Mouse (Mus musculus): Measurements from ENCODE around the gene Defa23. TPM values are rescaled to one million over a fixed set of nuclear protein-coding genes. Genes with fewer than 3 reads are reported as not detected.
"Not testable (repeated sequence)": the region's sequence is repeated elsewhere in the genome, so short reads cannot be mapped to it uniquely, and the experiment has no call there.

Gene Defa23
- not detected in 2 replicates for total RNA-seq (2021)
- long read RNA-seq: 0 reads

DNA sequence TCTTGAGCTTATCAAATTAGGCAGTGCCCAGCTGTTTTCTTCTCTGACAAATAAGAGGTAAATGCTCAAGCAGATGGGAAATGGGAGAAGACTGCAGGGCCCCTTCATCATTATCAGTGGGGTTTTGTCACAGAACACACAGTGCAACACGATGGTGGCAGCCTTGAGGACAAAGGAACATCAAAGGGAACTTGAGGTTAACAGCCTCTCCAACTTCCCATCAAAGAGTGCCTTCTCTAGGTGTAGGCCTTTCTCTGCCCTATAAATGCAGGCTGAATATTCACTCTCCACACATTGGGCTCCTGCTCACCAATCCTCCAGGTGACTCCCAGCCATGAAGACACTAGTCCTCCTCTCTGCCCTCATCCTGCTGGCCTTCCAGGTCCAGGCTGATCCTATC, at the start of gene Defa23:
Gene Defa23 (plus strand): TSS at position 301 of the 400 bp plus-strand sequence.
- DNase-seq: not testable (repeated sequence)

DNA sequence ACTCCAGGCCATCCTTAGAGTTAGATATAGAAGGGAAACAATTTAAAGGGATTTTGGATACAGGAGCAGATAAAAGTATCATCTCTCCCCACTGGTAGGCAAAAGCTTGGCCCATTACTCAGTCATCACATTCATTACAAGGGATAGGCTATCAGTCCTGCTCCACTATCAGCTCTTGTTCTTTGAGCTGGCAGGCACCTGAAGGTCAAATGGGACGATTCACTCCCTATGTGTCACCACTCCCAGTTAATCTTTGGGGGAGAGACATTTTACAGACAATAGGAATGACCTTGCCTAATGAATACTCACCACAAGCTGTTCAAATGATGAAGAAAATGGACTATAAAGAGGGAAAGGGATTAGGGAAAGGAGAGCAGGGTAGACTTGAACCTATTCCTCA, 48.0 kb upstream of the Defa23 start:
- no peak for DNase-seq

DNA sequence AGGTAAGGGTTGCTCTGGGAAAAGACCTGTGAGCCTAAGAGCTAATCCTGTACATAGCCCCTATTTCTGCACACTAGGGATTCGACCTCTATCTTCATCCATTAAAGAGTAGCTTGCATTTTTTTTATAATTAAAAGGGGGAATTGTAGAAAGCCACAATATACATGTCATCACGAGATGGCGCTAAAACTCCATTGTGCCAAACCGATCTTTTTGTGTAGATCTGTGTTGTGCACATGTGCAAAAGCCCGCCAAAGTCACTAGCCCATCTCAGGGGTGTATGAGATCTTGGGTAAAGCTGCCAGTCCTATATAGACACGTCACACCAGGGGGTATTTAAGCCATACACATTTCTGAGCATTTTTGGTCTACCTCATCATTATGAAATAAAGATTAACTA, 46.3 kb upstream of the Defa23 start:
- DNase-seq: not testable (repeated sequence)

DNA sequence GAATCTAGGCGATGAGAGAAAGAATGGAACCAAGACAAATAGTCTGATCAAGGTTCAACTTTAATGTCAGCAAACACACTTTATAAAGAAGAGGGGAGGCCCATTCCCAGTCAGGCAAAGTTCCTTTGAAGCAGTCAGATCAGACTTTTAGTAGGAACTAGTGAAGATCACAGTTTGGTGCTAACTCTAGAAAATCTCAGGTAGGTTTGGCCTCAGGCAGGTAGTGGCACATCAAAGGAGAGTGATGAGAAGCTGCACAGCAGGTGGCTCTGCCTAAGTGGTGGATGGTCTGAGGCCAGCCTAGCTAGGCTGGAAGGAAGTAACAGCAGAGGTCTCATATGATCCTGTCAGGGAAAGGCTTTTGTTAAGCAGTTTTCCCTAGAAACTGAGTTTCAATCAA, 44.3 kb upstream of the Defa23 start:
- not testable (repeated sequence) for DNase-seq

DNA sequence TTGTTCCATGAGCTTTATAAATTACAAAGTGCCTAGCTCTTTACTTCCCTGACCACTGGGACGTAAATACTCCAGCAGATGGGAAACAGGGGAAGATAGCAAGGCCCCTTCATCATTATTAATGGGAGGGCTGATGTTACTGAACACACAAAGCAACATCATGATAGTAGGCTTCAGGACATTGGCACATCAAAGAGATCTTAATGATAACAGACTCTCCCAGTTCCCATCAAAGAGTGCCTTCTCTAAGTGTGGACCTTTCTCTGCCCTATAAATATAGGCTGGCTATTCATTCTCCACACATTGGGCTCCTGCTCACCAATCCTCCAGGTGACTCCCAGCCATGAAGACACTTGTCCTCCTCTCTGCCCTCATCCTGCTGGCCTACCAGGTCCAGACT, 29.6 kb upstream of the Defa23 start, which contains the start of gene Defa21:
Gene Defa21 (plus strand): TSS at position 301 of the 400 bp plus-strand sequence.
- DNase-seq: not testable (repeated sequence)

DNA sequence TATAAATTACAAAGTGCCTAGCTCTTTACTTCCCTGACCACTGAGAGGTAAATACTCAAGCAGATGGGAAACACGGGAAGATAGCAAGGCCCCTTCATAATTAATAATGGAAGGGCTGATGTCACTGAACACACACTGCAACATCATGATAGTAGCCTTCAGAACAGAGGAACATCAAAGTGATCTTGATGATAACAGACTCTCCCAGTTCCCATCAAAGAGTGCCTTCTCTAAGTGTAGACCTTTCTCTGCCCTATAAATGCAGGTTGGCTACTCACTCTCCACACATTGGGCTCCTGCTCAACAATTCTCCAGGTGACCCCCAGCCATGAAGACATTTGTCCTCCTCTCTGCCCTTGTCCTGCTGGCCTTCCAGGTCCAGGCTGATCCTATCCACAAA, 9.9 kb downstream of the Defa23 start, which contains the start of gene Defa35:
Gene Defa35 (plus strand): TSS at position 301 of the 400 bp plus-strand sequence.
- DNase-seq: not testable (repeated sequence)

DNA sequence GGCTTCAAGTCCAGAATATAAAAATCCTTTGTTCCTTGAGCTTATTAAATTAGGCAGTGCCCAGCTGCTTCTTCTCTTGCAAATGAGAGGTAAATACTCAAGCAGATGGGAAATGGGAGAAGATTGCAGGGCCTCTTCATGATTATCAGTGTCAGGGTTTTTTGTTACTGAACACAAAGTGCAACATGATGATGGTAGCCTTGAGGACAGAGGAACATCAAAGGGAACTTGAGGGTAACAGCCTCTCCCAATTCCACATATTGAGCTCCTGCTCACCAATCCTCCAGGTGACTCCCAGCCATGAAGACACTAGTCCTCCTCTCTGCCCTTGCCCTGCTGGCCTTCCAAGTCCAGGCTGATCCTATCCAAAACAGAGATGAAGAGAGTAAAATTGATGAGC, 29.3 kb downstream of the Defa23 start, which contains the start of gene Defa25:
Gene Defa25 (plus strand): TSS at position 301 of the 400 bp plus-strand sequence.
- not testable (repeated sequence) for DNase-seq

DNA sequence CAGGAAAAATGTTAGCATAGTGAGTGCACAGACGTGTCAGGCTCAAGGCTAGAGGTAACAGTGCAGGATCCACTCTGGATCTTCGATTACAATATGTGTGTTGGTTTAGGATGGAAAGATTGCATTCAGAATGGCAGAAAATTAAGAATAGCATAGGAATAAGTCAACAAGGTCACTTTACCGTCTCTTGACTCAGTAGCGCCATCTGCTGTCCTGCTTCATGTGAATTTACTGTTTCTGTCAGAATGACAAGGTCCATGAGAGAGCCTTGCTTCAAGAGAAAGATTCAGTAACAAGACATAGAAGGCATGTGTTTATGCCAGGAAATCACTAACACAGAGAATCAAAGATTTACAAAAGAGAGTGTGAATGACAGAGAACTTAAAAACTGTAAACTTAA, 38.3 kb downstream of the Defa23 start:
- DNase-seq: peak; percentile 25

DNA sequence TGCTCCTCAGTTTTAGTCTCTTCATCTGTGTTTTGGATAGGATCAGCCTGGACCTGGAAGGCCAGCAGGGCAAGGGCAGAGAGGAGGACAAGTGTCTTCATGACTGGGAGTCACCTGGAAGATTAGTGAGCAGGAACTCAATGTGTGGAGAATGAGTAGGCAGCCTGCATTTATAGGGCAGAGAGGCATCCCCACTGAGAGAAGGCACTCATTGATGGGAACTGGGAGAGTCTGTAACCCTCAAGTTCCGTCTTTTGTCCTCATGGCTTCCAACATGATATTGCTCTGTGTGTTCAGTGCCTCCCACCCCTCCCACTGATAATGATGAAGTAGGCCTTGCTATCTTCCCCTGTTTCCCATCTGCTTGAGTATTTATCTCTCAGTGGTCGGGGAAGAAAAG, 41.1 kb downstream of the Defa23 start, which contains the start of gene Gm14851:
Gene Gm14851 (minus strand): TSS at position 101 of the 400 bp plus-strand sequence.
- DNase-seq: not testable (repeated sequence)

Other genes starting within 250 kb of the Defa23 start
- not detected in 2 replicates for gene Defb33, start 162.4 kb upstream of the Defa23 start, total RNA-seq (2021)
- not detected in 2 replicates for gene Gm15056, start 152.4 kb upstream of the Defa23 start, total RNA-seq (2021)
- not detected in 2 replicates for gene Gm6040, start 133.0 kb upstream of the Defa23 start, total RNA-seq (2021)
- not detected in 2 replicates for gene AY761185, start 110.3 kb upstream of the Defa23 start, total RNA-seq (2021)
- gene Defa21, start 29.5 kb upstream of the Defa23 start, total RNA-seq (2021): not detected in 2 replicates
- not detected in 2 replicates for gene Defa35, start 10.0 kb downstream of the Defa23 start, total RNA-seq (2021)
- not detected in 2 replicates for gene Defa25, start 29.4 kb downstream of the Defa23 start, total RNA-seq (2021)
- not detected in 2 replicates for gene Gm14851, start 41.0 kb downstream of the Defa23 start, total RNA-seq (2021)
- gene Defa30, start 79.6 kb downstream of the Defa23 start, total RNA-seq (2021): not detected in 2 replicates
- not detected in 2 replicates for gene Defa22, start 107.2 kb downstream of the Defa23 start, total RNA-seq (2021)
- gene Defa31, start 136.6 kb downstream of the Defa23 start, total RNA-seq (2021): not detected in 2 replicates
- not detected in 2 replicates for gene Gm15293, start 146.5 kb downstream of the Defa23 start, total RNA-seq (2021)
- gene Gm15292, start 194.7 kb downstream of the Defa23 start, total RNA-seq (2021): not detected in 2 replicates